Mouse (Mus musculus) left cerebral cortex, adult 8-10 months (tissue): ENCODE data around the gene Fam117a. TPM values are rescaled to one million over a fixed set of nuclear protein-coding genes. Genes with fewer than 3 reads are reported as not detected.
A peak's percentile ranks its signal among the peaks of the same experiment; 100 is the strongest.

ENCODE experiments used
- DNase-seq, 2 experiments: peaks; one replicate each; pipeline ENCODE4 v3.0.0; 2022; ENCODE audit warnings: low spot score in 2 of 2
- total RNA-seq, 4 experiments: library from RNA; stranded (reverse); gene quantifications; 2 replicates each; pipeline ENCODE4 v1.2.4; 2022

Gene Fam117a
- total RNA-seq: 1 to 10 TPM; 5.6 to 9.0 (median 6.2) TPM

- peak in 1 of 2 experiments; percentile 76 for DNase-seq
Measured at GRCm38 (mm10) chr11:95336568-95337128, at the start of gene Fam117a. TSS of gene Fam117a (plus strand) at chr11:95337018.

GRCm38 (mm10) chr11:95291998-95292397 is 44.8 kb upstream of the Fam117a start:
- no peak for DNase-seq

DNA sequence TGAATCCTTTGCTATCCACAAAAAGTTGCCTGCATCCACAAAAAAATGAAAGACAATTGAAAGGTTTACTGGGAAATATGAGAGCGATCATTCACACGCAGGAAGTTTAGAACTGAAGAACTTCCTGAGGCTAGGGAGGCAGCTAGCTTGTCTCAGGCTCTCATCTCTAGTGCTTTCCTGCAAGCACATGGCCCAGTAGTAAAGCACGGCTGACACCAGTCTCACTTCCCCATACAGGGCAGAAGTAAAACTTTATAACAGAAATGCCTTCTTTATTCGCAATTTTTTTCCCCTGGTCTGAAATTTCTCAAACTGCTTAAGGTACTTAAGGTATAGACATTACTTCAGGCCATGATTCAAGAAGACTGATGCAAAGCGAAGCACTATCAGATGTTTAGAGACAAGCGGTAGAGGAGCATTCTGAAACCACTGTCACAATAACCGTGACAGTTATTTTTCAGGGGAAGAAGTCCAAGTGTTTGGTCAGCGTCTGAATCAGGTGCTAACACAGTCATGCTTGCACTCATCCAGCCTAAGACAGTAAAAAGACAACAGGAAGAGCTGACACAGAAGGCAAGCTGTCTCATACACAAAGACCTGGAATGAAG is 43.7 kb upstream of the Fam117a start:
- DNase-seq: no peak

DNA sequence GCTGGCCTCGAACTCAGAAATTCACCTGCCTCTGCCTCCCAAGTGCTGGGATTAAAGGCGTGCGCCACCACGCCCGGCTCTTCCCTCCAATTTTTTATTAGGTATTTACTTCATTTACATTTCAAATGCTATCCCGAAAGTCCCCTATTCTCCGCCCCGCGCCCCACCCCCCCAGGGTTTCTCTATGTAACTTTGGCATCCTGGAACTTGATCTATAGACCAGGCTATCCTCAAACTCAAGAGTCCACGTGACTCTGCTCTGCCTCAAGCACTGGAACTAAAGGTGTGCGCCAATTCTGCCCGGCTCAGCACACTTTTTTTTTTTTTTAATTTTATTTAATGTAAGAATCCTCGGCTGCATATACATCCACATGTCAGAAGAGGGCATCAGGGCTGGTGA is 41.1 kb upstream of the Fam117a start:
- no peak for DNase-seq

DNA sequence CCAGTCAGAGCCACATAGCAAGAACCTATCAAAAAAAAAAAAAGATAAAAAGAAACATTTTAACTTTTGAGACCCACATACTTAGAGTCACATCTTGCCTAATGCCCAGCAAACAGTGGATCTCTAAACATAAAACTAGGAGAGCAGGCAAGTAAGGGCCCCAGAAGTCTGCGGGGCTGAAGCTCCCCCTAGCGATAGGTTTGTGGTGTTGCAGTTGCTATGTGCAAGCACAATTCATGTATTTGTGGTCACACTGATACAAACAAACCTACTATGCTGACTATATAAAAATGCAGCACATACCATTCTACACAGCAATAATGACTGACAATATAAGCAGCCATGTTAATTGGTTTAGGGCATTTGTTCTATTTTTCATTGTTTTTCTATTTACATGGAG is 38.7 kb upstream of the Fam117a start:
- no peak for DNase-seq

GRCm38 (mm10) chr11:95299886-95300285 is 36.9 kb upstream of the Fam117a start:
- no peak for DNase-seq

GRCm38 (mm10) chr11:95301772-95302171 is 35.0 kb upstream of the Fam117a start:
- DNase-seq: no peak

GRCm38 (mm10) chr11:95305600-95305999 is 31.2 kb upstream of the Fam117a start:
- no peak for DNase-seq

DNA sequence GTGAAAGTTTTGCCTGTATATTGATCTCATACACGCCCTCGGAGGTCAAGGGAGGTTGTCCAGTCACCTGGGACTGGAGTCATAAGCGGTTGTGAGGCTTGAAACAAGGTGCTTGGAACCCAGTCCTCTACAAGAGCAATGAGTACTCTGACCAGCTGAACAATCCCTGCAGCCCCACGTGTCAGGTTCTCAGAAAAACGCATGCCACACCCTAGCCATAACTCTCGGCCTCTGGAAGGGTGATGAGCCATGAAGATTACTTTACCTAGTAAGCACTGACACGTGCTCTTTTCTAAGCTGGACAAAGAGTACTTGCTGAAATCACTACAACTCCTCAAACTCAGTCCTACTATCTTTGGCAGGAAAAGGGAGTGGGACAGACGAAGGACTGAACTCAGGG is 29.3 kb upstream of the Fam117a start:
- no peak for DNase-seq

DNA sequence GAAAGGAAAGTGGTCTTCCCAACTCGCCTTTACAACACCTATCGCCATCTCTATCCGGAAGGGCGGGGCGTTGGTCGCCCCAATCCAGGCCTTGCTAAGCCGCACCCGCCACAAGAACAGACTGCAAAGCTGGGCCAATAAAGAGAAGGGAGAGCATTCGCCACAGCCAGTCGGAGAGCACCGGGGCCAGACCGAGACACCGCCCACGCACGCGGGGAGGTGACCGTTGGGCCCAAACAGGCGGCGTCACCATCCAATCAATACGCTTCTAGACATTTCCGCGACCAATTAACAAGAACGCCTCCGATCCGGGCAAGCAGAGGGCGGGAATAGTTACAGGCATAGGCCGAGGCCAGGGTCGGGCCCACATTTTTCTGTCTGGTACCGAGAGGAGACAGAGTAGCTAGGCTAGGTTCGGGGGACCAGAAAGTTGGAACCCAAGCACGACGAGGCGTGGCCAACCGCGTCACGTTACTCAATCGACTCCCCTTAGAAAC is 27.3 kb upstream of the Fam117a start:
- peak; percentile 92 to 99 for DNase-seq

GRCm38 (mm10) chr11:95310007-95310647 is 26.7 kb upstream of the Fam117a start, which contains the start of gene Kat7:
TSS of gene Kat7 (minus strand) at chr11:95310246.
- peak; percentile 89 to 99 for DNase-seq

DNA sequence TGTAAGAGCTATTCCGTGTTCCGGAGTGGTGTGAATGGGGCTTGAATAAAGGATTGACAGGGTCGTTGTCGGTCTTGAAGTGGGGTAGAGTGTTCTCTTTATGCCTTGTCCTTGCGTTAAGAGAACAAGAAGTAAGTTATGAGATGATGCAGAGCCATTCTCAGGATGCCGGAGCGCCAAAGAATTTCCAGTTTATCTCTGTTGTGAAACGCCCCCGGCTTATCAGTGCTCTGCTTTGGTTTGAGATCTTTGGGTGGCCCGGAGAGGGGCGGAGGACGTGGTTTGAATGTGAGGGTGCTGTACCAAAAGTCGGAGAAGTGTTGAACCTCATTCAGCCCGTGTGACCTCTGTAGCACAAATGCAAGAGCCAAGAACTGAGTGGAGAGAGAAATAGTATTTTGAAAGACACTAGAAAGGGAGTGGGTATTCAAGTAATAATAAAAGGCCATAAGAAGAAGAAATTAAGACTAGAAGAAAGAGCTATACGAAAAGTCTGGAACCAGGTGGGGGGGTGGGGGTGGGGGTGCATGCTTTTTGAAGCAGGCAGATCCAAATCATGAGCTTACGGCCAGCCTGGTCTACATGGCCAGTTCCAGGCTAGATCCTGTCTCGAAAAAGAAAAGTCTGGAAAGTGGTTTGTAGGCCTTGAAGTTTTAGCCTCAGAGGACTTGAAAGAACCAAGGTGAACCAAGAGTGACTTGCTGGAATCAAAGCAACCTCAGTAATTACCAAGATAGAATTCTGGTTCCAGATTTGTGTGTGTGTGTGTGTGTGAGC is 26.0 kb upstream of the Fam117a start:
- DNase-seq: peak; percentile 22 to 32

DNA sequence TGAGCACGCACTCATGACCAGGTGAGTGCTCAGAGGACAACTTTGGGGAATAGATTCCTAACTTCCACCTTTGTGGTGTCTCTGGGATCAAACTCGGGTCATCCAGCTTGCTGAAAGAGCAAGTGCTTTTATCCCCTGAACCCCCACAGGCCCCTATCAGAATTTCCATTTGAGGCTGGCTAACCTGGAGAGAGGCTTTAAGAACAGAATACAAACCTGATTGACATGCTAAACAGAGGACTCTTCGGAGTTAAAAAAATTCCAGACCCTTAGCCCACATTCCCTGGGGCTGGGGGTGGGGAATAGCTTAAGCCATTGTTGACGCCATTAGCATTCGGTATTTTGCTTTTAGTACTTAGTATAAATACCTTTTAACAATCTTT is 25.4 kb upstream of the Fam117a start:
- DNase-seq: no peak

GRCm38 (mm10) chr11:95315215-95315955 is 21.4 kb upstream of the Fam117a start:
- DNase-seq: no peak

DNA sequence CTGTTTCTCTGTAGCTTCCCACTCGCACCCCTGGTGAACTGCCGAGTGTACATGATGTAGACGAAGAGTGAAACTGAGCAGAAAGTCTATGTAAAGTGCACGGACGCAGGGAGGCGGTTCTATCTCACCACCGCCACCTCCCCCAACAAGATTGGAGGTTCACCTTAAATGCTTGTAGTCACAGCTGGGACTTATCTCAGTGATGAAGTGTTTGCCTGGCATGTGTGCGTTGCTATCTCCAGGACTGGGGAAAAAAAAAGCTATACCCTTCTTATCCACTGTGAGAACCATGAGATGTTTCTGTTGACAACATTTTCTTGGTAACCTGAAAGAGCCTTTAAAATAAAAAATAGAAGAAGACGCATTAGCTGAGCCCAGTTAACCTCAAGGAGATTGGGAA is 18.7 kb upstream of the Fam117a start:
- no peak for DNase-seq

GRCm38 (mm10) chr11:95319506-95319905 is 17.3 kb upstream of the Fam117a start:
- no peak for DNase-seq

GRCm38 (mm10) chr11:95320010-95320409 is 16.8 kb upstream of the Fam117a start:
- DNase-seq: no peak

- no peak for DNase-seq
Measured at GRCm38 (mm10) chr11:95324181-95324580, 12.6 kb upstream of the Fam117a start.

DNA sequence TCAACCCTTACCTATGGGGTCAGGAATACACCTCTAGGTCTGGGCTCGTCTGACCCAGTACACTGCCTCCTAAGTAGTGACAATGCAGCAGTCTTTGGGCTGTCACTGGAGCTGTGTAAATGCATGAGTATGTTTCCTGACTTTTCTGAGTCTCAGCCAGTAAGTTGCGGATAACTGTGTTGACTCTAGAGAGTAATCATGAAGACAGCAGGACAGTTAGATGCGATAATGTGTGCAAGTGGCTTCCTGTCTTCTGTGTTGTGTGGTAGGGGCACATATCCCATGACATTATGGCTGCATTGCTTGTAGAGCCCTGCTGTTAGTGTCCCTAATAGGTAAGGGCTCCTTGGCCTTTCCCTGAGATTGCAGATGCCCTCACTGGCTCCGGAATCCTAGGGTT is 11.0 kb upstream of the Fam117a start:
- DNase-seq: no peak

GRCm38 (mm10) chr11:95326243-95326642 is 10.6 kb upstream of the Fam117a start:
- no peak for DNase-seq

DNA sequence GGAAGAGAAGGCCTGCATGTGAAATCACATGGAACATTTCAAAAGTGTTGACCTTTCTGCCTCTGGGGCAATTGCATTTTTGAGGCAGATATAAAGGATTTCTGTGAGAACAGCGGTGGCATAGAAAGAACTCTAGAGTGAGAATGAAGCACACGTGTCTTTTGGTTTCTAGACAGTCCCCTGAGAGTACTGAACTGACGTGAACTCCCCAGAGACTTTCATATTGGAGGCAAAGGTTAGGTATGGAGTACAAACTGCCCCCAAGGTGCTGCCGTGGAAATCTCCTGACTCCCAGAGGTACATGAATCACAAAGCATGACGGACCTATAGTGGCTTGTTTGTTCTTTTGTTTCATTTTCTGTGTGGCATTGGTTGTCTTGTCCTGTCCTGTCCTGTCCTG is 8.2 kb upstream of the Fam117a start:
- no peak for DNase-seq
